Mouse (Mus musculus): ENCODE results near the gene Trim8. TPM values are rescaled to one million over a fixed set of nuclear protein-coding genes. Genes with fewer than 3 reads are reported as not detected.

Trim8 gene
- polyA plus RNA-seq, 1 experiment = 12.4 TPM

- Histone ChIP-seq H3K4me3 (ENCODE audit: insufficient read depth, low read depth, low read length) (peak overlapping the region; percentile 80), H3K4me1 (ENCODE audit: control insufficient read depth, insufficient read depth, insufficient read length, low read length) (peaks cover 55% of the 10 kb centered on the region), H3K27ac (replicated peaks; ENCODE audit: low read depth, low read length) (peak overlapping the region; percentile 85)
Observed at GRCm38 (mm10) chr19:46505646-46506371, 4.3 kb downstream of the Trim8 start.

GRCm38 (mm10) chr19:46506372-46506717 is 4.8 kb downstream of the Trim8 start:
- H3K4me3 ChIP-seq (ENCODE audit: insufficient read depth, low read depth, low read length) = peak overlapping the region; percentile 80; the same call in 1 of the 2 replicates
- H3K27ac ChIP-seq (replicated peaks; ENCODE audit: low read depth, low read length) = peak overlapping the region; percentile 58
- H3K4me1 ChIP-seq (ENCODE audit: control insufficient read depth, insufficient read depth, insufficient read length, low read length) = peaks cover 55% of the 10 kb centered on the region

- H3K27ac ChIP-seq (replicated peaks; ENCODE audit: low read depth, low read length) = 0 out of 2 replicates have a peak overlapping the region, but pooled peaks have one; percentile 2
Observed at GRCm38 (mm10) chr19:46507181-46507581, 5.7 kb downstream of the Trim8 start.

GRCm38 (mm10) chr19:46507806-46508205 is 6.3 kb downstream of the Trim8 start:
- H3K27ac ChIP-seq (replicated peaks; ENCODE audit: low read depth, low read length) = 0 out of 2 replicates have a peak overlapping the region, but pooled peaks have one; percentile 2
- H3K4me3 ChIP-seq (ENCODE audit: insufficient read depth, low read depth, low read length) = no peak overlapping the region
- peaks cover 55% of the 10 kb centered on the region for H3K4me1 ChIP-seq (ENCODE audit: control insufficient read depth, insufficient read depth, insufficient read length, low read length)

More at GRCm38 (mm10) chr19:46507181-46507581, 5.7 kb downstream of the Trim8 start:
- no peak overlapping the region for H3K4me3 ChIP-seq (ENCODE audit: insufficient read depth, low read depth, low read length)
- peaks cover 55% of the 10 kb centered on the region for H3K4me1 ChIP-seq (ENCODE audit: control insufficient read depth, insufficient read depth, insufficient read length, low read length)

GRCm38 (mm10) chr19:46508738-46509137 is 7.2 kb downstream of the Trim8 start:
- no peak overlapping the region for H3K4me3 ChIP-seq (ENCODE audit: insufficient read depth, low read depth, low read length)
- H3K27ac ChIP-seq (replicated peaks; ENCODE audit: low read depth, low read length) = no peak overlapping the region; the same call in 1 of the 2 replicates
- H3K4me1 ChIP-seq (ENCODE audit: control insufficient read depth, insufficient read depth, insufficient read length, low read length) = peaks cover 55% of the 10 kb centered on the region

GRCm38 (mm10) chr19:46509202-46509601 is 7.7 kb downstream of the Trim8 start:
- peaks cover 55% of the 10 kb centered on the region for H3K4me1 ChIP-seq (ENCODE audit: control insufficient read depth, insufficient read depth, insufficient read length, low read length)
- H3K27ac ChIP-seq (replicated peaks; ENCODE audit: low read depth, low read length) = peak overlapping the region; percentile 19; the same call in 1 of the 2 replicates
- no peak overlapping the region for H3K4me3 ChIP-seq (ENCODE audit: insufficient read depth, low read depth, low read length)

- Histone ChIP-seq H3K27ac (replicated peaks; ENCODE audit: low read depth, low read length) (no peak overlapping the region), H3K4me1 (ENCODE audit: control insufficient read depth, insufficient read depth, insufficient read length, low read length) (peaks cover 54% of the 10 kb centered on the region), H3K4me3 (ENCODE audit: insufficient read depth, low read depth, low read length) (no peak overlapping the region)
Observed at GRCm38 (mm10) chr19:46509736-46510135, 8.2 kb downstream of the Trim8 start.

- Histone ChIP-seq H3K4me3 (ENCODE audit: insufficient read depth, low read depth, low read length) (no peak overlapping the region), H3K4me1 (ENCODE audit: control insufficient read depth, insufficient read depth, insufficient read length, low read length) (peaks cover 47% of the 10 kb centered on the region), H3K27ac (replicated peaks; ENCODE audit: low read depth, low read length) (peak overlapping the region; percentile 38)
Observed at GRCm38 (mm10) chr19:46510401-46510800, 8.9 kb downstream of the Trim8 start.

GRCm38 (mm10) chr19:46510824-46511223 is 9.3 kb downstream of the Trim8 start:
- Histone ChIP-seq H3K27ac (replicated peaks; ENCODE audit: low read depth, low read length) (peak overlapping the region; percentile 78), H3K4me3 (ENCODE audit: insufficient read depth, low read depth, low read length) (no peak overlapping the region), H3K4me1 (ENCODE audit: control insufficient read depth, insufficient read depth, insufficient read length, low read length) (peaks cover 43% of the 10 kb centered on the region)

- H3K27ac ChIP-seq (replicated peaks; ENCODE audit: low read depth, low read length) = peak overlapping the region; percentile 78
- peaks cover 43% of the 10 kb centered on the region for H3K4me1 ChIP-seq (ENCODE audit: control insufficient read depth, insufficient read depth, insufficient read length, low read length)
- no peak overlapping the region for H3K4me3 ChIP-seq (ENCODE audit: insufficient read depth, low read depth, low read length)
Observed at GRCm38 (mm10) chr19:46511263-46511662, 9.8 kb downstream of the Trim8 start.

GRCm38 (mm10) chr19:46514387-46514786 is 12.9 kb downstream of the Trim8 start:
- Histone ChIP-seq H3K4me3 (ENCODE audit: insufficient read depth, low read depth, low read length) (no peak overlapping the region), H3K27ac (replicated peaks; ENCODE audit: low read depth, low read length) (no peak overlapping the region), H3K4me1 (ENCODE audit: control insufficient read depth, insufficient read depth, insufficient read length, low read length) (peaks cover 15% of the 10 kb centered on the region)

- H3K4me1 ChIP-seq (ENCODE audit: control insufficient read depth, insufficient read depth, insufficient read length, low read length) = peaks cover 6% of the 10 kb centered on the region; the same call in 1 of the 2 replicates
- H3K4me3 ChIP-seq (ENCODE audit: insufficient read depth, low read depth, low read length) = no peak overlapping the region
- no peak overlapping the region for H3K27ac ChIP-seq (replicated peaks; ENCODE audit: low read depth, low read length)
Observed at GRCm38 (mm10) chr19:46515287-46515821, 13.9 kb downstream of the Trim8 start.

GRCm38 (mm10) chr19:46516667-46517528 is 15.4 kb downstream of the Trim8 start:
- Histone ChIP-seq H3K4me3 (ENCODE audit: insufficient read depth, low read depth, low read length) (no peak overlapping the region), H3K27ac (replicated peaks; ENCODE audit: low read depth, low read length) (no peak overlapping the region), H3K4me1 (ENCODE audit: control insufficient read depth, insufficient read depth, insufficient read length, low read length) (peaks cover 8% of the 10 kb centered on the region; the same call in 1 of the 2 replicates)

- Histone ChIP-seq H3K4me3 (ENCODE audit: insufficient read depth, low read depth, low read length) (no peak overlapping the region), H3K4me1 (ENCODE audit: control insufficient read depth, insufficient read depth, insufficient read length, low read length) (peaks cover 12% of the 10 kb centered on the region; the same call in 1 of the 2 replicates), H3K27ac (replicated peaks; ENCODE audit: low read depth, low read length) (no peak overlapping the region)
Observed at GRCm38 (mm10) chr19:46517529-46518351, 16.2 kb downstream of the Trim8 start.
